Mouse (Mus musculus) central nervous system, embryonic 11.5 days (tissue): ENCODE measurements around the gene 4922502D21Rik. TPM values are rescaled to one million over a fixed set of nuclear protein-coding genes. Genes with fewer than 3 reads are reported as not detected.

Experiments used
- polyA plus RNA-seq: library from polyadenylated mRNA; depleted of rRNA; stranded (reverse); fragments of >200 nt; gene quantifications from 2 replicates; pipeline ENCODE4 v1.2.3, GENCODE M21; 2012; rRNA removed

Gene 4922502D21Rik
- not detected in 2 replicates for polyA plus RNA-seq

GRCm38 (mm10) chr6:129331610-129332009, at the start of gene 4922502D21Rik:
Gene 4922502D21Rik, minus strand, starts transcription at chr6:129331796.

GRCm38 (mm10) chr6:129342391-129342790, 10.8 kb upstream of the 4922502D21Rik start, which contains the start of gene Clec12a:
Gene Clec12a, plus strand, starts transcription at chr6:129342691.

DNA sequence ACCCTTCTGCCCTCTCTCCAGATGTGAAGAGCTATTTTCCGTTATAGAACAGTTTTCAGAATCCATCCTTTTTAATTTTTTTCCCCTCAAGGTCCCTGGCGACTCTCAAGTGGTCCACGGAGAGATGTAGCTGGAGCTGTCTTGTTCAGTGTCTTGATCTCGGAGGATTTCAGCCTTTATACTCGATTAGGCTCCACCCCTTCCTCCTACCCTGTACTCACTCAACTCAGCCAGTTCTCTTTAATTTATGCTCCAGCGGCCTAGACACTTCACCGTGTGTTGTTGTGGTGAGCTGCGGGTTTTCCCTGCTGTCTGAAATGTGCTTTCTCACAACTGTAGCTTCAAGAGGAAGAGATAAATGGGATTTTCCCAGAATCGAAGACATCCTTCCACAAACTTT, 56.4 kb downstream of the 4922502D21Rik start, which contains the start of gene Cd69:
Gene Cd69, minus strand, starts transcription at position 217 of the 400 bp plus-strand sequence.

Other genes with a start within 250 kb of the 4922502D21Rik start
- gene Clec2e, start 230.9 kb downstream of the 4922502D21Rik start, polyA plus RNA-seq: not detected in 2 replicates
- gene Clec2d, start 151.2 kb downstream of the 4922502D21Rik start, polyA plus RNA-seq: 1.2 and 2.3 TPM in 2 replicates
- gene Cd69, start 56.4 kb downstream of the 4922502D21Rik start, polyA plus RNA-seq: 0.07 and 0.29 TPM in 2 replicates
- 0.34 and 0.41 TPM in 2 replicates for gene Clec12a, start 10.9 kb upstream of the 4922502D21Rik start, polyA plus RNA-seq
- gene Clec12b, start 54.1 kb upstream of the 4922502D21Rik start, polyA plus RNA-seq: 0.07 and 0.10 TPM in 2 replicates
- 6.2 and 6.4 TPM in 2 replicates for gene Clec1b, start 65.5 kb upstream of the 4922502D21Rik start, polyA plus RNA-seq
- 1.2 and 1.4 TPM in 2 replicates for gene Clec9a, start 77.1 kb upstream of the 4922502D21Rik start, polyA plus RNA-seq
- 0.41 and 0.72 TPM in 2 replicates for gene Clec1a, start 120.2 kb upstream of the 4922502D21Rik start, polyA plus RNA-seq
- gene Olr1, start 175.4 kb upstream of the 4922502D21Rik start, polyA plus RNA-seq: 0.07 and 0.36 TPM in 2 replicates
- 0.02 and 0.05 TPM in 2 replicates for gene Tmem52b, start 180.8 kb upstream of the 4922502D21Rik start, polyA plus RNA-seq
- gene Gabarapl1, start 201.4 kb upstream of the 4922502D21Rik start, polyA plus RNA-seq: 59.9 and 65.2 TPM in 2 replicates
- 0.02 TPM in 1 of 2 replicates, not detected in the other for gene Klre1, start 246.1 kb upstream of the 4922502D21Rik start, polyA plus RNA-seq